Mouse (Mus musculus) hindbrain, postnatal 0 days (tissue): ENCODE data around the gene Arid5b. TPM values are rescaled to one million over a fixed set of nuclear protein-coding genes. Genes with fewer than 3 reads are reported as not detected.
A peak's percentile ranks its signal among the peaks of the same experiment; 100 is the strongest.

ENCODE experiments used
- ATAC-seq: fragments of 200-750 bp; cut with Nextera tagmentation; 2 replicates; pipeline ENCODE4 v1.8.0; 2017; ENCODE audit warnings: mild to moderate bottlenecking, moderate TSS enrichment, moderate library complexity
- DNase-seq: peaks from one replicate; pipeline ENCODE4 v3.0.0-alpha.2; 2015; ENCODE audit warnings: low spot score
- H3K27ac ChIP-seq: fragments of 300-500 bp; sonication (generic); 2 replicates; pipeline ENCODE4 v1.5.1; 2014; ENCODE audit warnings: mild to moderate bottlenecking
- H3K27me3 ChIP-seq: fragments of 300-500 bp; sonication (generic); 2 replicates; pipeline ENCODE4 v1.6.1; 2014; ENCODE audit warnings: low read length, mixed read lengths; ENCODE audit not compliant: insufficient read depth
- H3K36me3 ChIP-seq: fragments of 300-500 bp; sonication (generic); 2 replicates; pipeline ENCODE4 v1.6.1; 2014; ENCODE audit warnings: low read length, mixed read lengths; ENCODE audit not compliant: insufficient read depth
- H3K4me1 ChIP-seq: fragments of 300-500 bp; sonication (generic); 2 replicates; pipeline ENCODE4 v1.6.1; 2014; ENCODE audit warnings: antibody characterized with exemption, low read length, mixed read lengths; ENCODE audit not compliant: insufficient read depth
- H3K4me2 ChIP-seq: fragments of 300-500 bp; sonication (generic); 2 replicates; pipeline ENCODE4 v1.6.1; 2014; ENCODE audit warnings: low read depth, mild to moderate bottlenecking, low read length, moderate library complexity, mixed read lengths
- H3K4me3 ChIP-seq: fragments of 300-500 bp; sonication (generic); 2 replicates; pipeline ENCODE4 v1.5.1; 2014; ENCODE audit warnings: low read length
- H3K9ac ChIP-seq: fragments of 300-500 bp; sonication (generic); replicated peaks from 2 replicates; pipeline ENCODE4 v1.6.1; 2014; ENCODE audit warnings: mild to moderate bottlenecking, low read length, moderate library complexity, mixed read lengths
- H3K9me3 ChIP-seq: fragments of 300-500 bp; sonication (generic); 2 replicates; pipeline ENCODE4 v1.6.1; 2016; ENCODE audit warnings: low read length, mixed read lengths
- CTCF ChIP-seq: IDR thresholded peaks from 2 replicates; pipeline ENCODE4 v1.5.1; 2016; ENCODE audit warnings: antibody characterized with exemption, control low read depth, low read depth
- WGBS: fragments of 180-500 bp; shearing (Covaris S2); extraction: QIAGEN DNeasy Blood & Tissue Kit; methylation state at CpG from one replicate; pipeline ENCODE4 v1.1.7; 2014; 5-methylcytosine and 5-hydroxymethylcytosine counted together
- polyA plus RNA-seq: library from polyadenylated mRNA; unstranded; fragments of >200 nt; fragmentation: Nextera tagmentation; extraction: Ambion mirVana; gene quantifications from 2 replicates; pipeline ENCODE4 v1.2.1, GENCODE M21; 2015
- total RNA-seq: library from RNA; depleted of rRNA; stranded (reverse); fragments of >200 nt; gene quantifications from 2 replicates; pipeline ENCODE4 v1.2.3, GENCODE M21; 2014

Gene Arid5b
- total and polyA plus RNA-seq, 2 experiments from 2014 or later, result 13.1 to 13.8 TPM

GRCm38 (mm10) chr10:68257358-68258056 is 21.0 kb downstream of the Arid5b start:
- Histone ChIP-seq H3K4me2 (no peak overlapping the region), H3K36me3 (no peaks in the 10 kb centered on the region), H3K27me3 (no peaks in the 10 kb centered on the region), H3K27ac (no peak overlapping the region), H3K9ac (no peak overlapping the region), H3K4me1 (no peaks in the 10 kb centered on the region), H3K9me3 (no peaks in the 10 kb centered on the region), H3K4me3 (no peak overlapping the region)
- ATAC-seq (no peak), DNase-seq (no peak)
- TF ChIP-seq CTCF, result no peak
- WGBS, result 88% methylated on average over 10 of the region's 10 CpGs

GRCm38 (mm10) chr10:68256134-68256533 is 22.4 kb downstream of the Arid5b start:
- ATAC-seq, result no peak

GRCm38 (mm10) chr10:68253452-68254117 is 25.0 kb downstream of the Arid5b start:
- no peak for DNase-seq
- 82% methylated on average over 7 of the region's 7 CpGs for WGBS
- Histone ChIP-seq H3K4me3 (no peak overlapping the region), H3K27me3 (no peaks in the 10 kb centered on the region), H3K4me2 (no peak overlapping the region), H3K36me3 (no peaks in the 10 kb centered on the region), H3K9ac (no peak overlapping the region), H3K9me3 (no peaks in the 10 kb centered on the region), H3K27ac (no peak overlapping the region), H3K4me1 (no peaks in the 10 kb centered on the region)
- TF ChIP-seq CTCF, result no peak
- ATAC-seq, result no peak

More at GRCm38 (mm10) chr10:68256134-68256533, 22.4 kb downstream of the Arid5b start:
- TF ChIP-seq CTCF, result no peak
- Histone ChIP-seq H3K9me3 (no peaks in the 10 kb centered on the region), H3K27me3 (no peaks in the 10 kb centered on the region), H3K36me3 (no peaks in the 10 kb centered on the region), H3K9ac (no peak overlapping the region), H3K4me3 (no peak overlapping the region), H3K27ac (no peak overlapping the region), H3K4me1 (no peaks in the 10 kb centered on the region), H3K4me2 (no peak overlapping the region)
- no peak for DNase-seq
- 87% methylated on average over 3 of the region's 3 CpGs for WGBS

- no peaks in the 10 kb centered on the region for H3K36me3 ChIP-seq
- no peaks in the 10 kb centered on the region for H3K9me3 ChIP-seq
- DNase-seq (no peak), ATAC-seq (no peak)
- no peaks in the 10 kb centered on the region for H3K27me3 ChIP-seq
- WGBS, result 94% methylated on average over 4 of the region's 4 CpGs
- H3K9ac ChIP-seq, result no peak overlapping the region
- H3K4me1 ChIP-seq, result no peaks in the 10 kb centered on the region
- no peak overlapping the region for H3K27ac ChIP-seq
- H3K4me3 ChIP-seq, result no peak overlapping the region
- no peak overlapping the region for H3K4me2 ChIP-seq
- no peak for TF ChIP-seq CTCF
Observed at GRCm38 (mm10) chr10:68252650-68253049, 25.9 kb downstream of the Arid5b start.

- TF ChIP-seq CTCF, result no peak
- DNase-seq, result no peak
- Histone ChIP-seq H3K4me1 (no peaks in the 10 kb centered on the region), H3K27ac (no peak overlapping the region), H3K27me3 (no peaks in the 10 kb centered on the region), H3K4me2 (no peak overlapping the region), H3K9ac (no peak overlapping the region), H3K36me3 (no peaks in the 10 kb centered on the region), H3K4me3 (no peak overlapping the region), H3K9me3 (no peaks in the 10 kb centered on the region)
- no peak for ATAC-seq
- 54% methylated on average over 6 of the region's 6 CpGs for WGBS
Observed at GRCm38 (mm10) chr10:68249355-68249782, 29.2 kb downstream of the Arid5b start.

- DNase-seq, result no peak
Observed at GRCm38 (mm10) chr10:68248281-68249015, 30.1 kb downstream of the Arid5b start.

More at GRCm38 (mm10) chr10:68248281-68249015, 30.1 kb downstream of the Arid5b start:
- no peak overlapping the region for H3K27ac ChIP-seq
- no peak overlapping the region for H3K4me3 ChIP-seq
- no peaks in the 10 kb centered on the region for H3K27me3 ChIP-seq
- no peaks in the 10 kb centered on the region for H3K36me3 ChIP-seq
- WGBS, result 39% methylated on average over 9 of the region's 9 CpGs
- no peaks in the 10 kb centered on the region for H3K4me1 ChIP-seq
- TF ChIP-seq CTCF, result no peak
- H3K9me3 ChIP-seq, result no peaks in the 10 kb centered on the region
- H3K4me2 ChIP-seq, result 0 out of 2 replicates have a peak overlapping the region, but pooled peaks have one; percentile 11
- no peak for ATAC-seq
- H3K9ac ChIP-seq, result no peak overlapping the region
